Mouse (Mus musculus) retina, postnatal 7 days (tissue): ENCODE measurements around the gene Pcyt1b.

ENCODE experiments used
- DNase-seq: peaks from one replicate; pipeline ENCODE4 v3.0.0-alpha.2; 2012; ENCODE audit warnings: low read depth, low spot score

The Pcyt1b gene

GRCm38 (mm10) chrX:93654218-93655002 is at the start of gene Pcyt1b:
TSS of gene Pcyt1b (plus strand) at chrX:93654863.
- no peak for DNase-seq

GRCm38 (mm10) chrX:93630256-93630655 is 24.4 kb upstream of the Pcyt1b start:
- no peak for DNase-seq

- peak; percentile 69 for DNase-seq
These were observed 22.8 kb upstream of the Pcyt1b start, which contains the start of gene Pola1 for GRCm38 (mm10) chrX:93631657-93632449. TSS of gene Pola1 (minus strand) at chrX:93632155.

GRCm38 (mm10) chrX:93634861-93635375 is 19.7 kb upstream of the Pcyt1b start:
- DNase-seq, result no peak

- no peak for DNase-seq
These were observed 11.1 kb upstream of the Pcyt1b start for GRCm38 (mm10) chrX:93643600-93643999.

- DNase-seq, result no peak
These were observed 10.6 kb upstream of the Pcyt1b start for GRCm38 (mm10) chrX:93644022-93644421.

- no peak for DNase-seq
These were observed 3.9 kb upstream of the Pcyt1b start for GRCm38 (mm10) chrX:93650738-93651137.

GRCm38 (mm10) chrX:93655153-93655552 is 490 bp downstream of the Pcyt1b start:
- no peak for DNase-seq

GRCm38 (mm10) chrX:93663919-93664586 is 9.4 kb downstream of the Pcyt1b start:
- no peak for DNase-seq

GRCm38 (mm10) chrX:93664787-93665186 is 10.1 kb downstream of the Pcyt1b start:
- no peak for DNase-seq

GRCm38 (mm10) chrX:93674432-93674831 is 19.8 kb downstream of the Pcyt1b start:
- DNase-seq, result no peak

GRCm38 (mm10) chrX:93674836-93675795 is 20.5 kb downstream of the Pcyt1b start:
- peak; percentile 16 for DNase-seq

GRCm38 (mm10) chrX:93676228-93676627 is 21.6 kb downstream of the Pcyt1b start:
- no peak for DNase-seq

- no peak for DNase-seq
These were observed 34.6 kb downstream of the Pcyt1b start for GRCm38 (mm10) chrX:93689287-93689686.

GRCm38 (mm10) chrX:93690672-93691071 is 36.0 kb downstream of the Pcyt1b start:
- no peak for DNase-seq

- no peak for DNase-seq
These were observed 42.9 kb downstream of the Pcyt1b start for GRCm38 (mm10) chrX:93697596-93697995.

GRCm38 (mm10) chrX:93700528-93701225 is 46.0 kb downstream of the Pcyt1b start:
- no peak for DNase-seq

GRCm38 (mm10) chrX:93712566-93712965 is 57.9 kb downstream of the Pcyt1b start:
- no peak for DNase-seq

GRCm38 (mm10) chrX:93729529-93729928 is 74.9 kb downstream of the Pcyt1b start:
- no peak for DNase-seq

GRCm38 (mm10) chrX:93730854-93731253 is 76.2 kb downstream of the Pcyt1b start:
- DNase-seq, result no peak
